Mouse (Mus musculus) cerebellum, adult 2 months (tissue): ENCODE measurements around the gene Diras2.

ENCODE experiments used
- CTCF ChIP-seq: fragments of 200-500 bp; IDR thresholded peaks from 2 replicates; pipeline ENCODE4 v1.5.1; 2011; ENCODE audit warnings: low read depth, mild to moderate bottlenecking, control low read depth, low read length, moderate library complexity, borderline replicate concordance; ENCODE audit not compliant: insufficient read depth
- POLR2A ChIP-seq: fragments of 200-500 bp; IDR thresholded peaks from 2 replicates; pipeline ENCODE4 v1.6.1; 2011; ENCODE audit warnings: low read length, control low read depth, borderline replicate concordance; ENCODE audit not compliant: insufficient read depth

DNA sequence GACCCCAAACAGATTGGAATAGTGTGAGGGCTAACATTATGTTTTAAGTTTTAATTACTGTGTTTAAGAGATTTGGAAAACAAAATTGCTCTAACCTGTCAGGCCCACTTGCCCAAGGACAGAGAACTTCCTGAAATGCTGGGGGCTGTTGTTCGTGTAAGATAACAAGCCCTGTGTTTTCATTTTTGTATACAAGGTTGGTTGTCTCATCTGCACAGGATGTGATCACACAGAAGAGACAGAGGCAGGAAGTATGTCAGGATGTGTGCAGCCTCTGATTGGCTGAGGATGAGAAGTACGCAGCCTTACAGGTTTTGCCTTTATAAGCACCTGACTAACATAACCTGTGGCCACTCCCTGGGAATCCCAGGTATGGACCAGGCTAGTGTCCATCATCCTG, 43.2 kb upstream of the Diras2 start:
- TF ChIP-seq CTCF, result no peak
- TF ChIP-seq POLR2A, result no peak
